Mouse (Mus musculus) MEL (cell line): Measurements from ENCODE around the gene Asns. TPM values are rescaled to one million over a fixed set of nuclear protein-coding genes. Genes with fewer than 3 reads are reported as not detected.

Experiments
- DNase-seq: peaks from one replicate; pipeline ENCODE4 v3.0.0; 2011; ENCODE audit warnings: low read depth, low spot score
- H3K27ac ChIP-seq: 2 replicates; pipeline ENCODE4 v1.5.1; 2012; ENCODE audit warnings: low read depth, mild to moderate bottlenecking, control low read depth, low read length, moderate library complexity; ENCODE audit not compliant: control insufficient read depth
- H3K27me3 ChIP-seq, 2 experiments: fragments of 150-350 bp in 1 of 2; sonication (generic) in 1 of 2; 2 replicates each; pipeline ENCODE4 v1.6.1; 2012; ENCODE audit warnings: low read length in 2 of 2, mild to moderate bottlenecking in 2 of 2, improper control_type of control experiment in 1 of 2, moderate library complexity in 1 of 2; ENCODE audit not compliant: insufficient read depth in 2 of 2, control insufficient read depth in 1 of 2
- H3K36me3 ChIP-seq, 2 experiments: 2 replicates each; pipeline ENCODE4 v1.6.1; 2012 to 2014; ENCODE audit warnings: low read length in 2 of 2, improper control_type of control experiment in 1 of 2, inconsistent platforms in 1 of 2, mild to moderate bottlenecking in 1 of 2; ENCODE audit not compliant: insufficient read depth in 2 of 2, control insufficient read depth in 1 of 2
- H3K4me1 ChIP-seq, 2 experiments: fragments of 150-350 bp in 1 of 2; sonication (generic) in 1 of 2; 2 replicates each; pipeline ENCODE4 v1.6.1; 2012; ENCODE audit warnings: low read length in 2 of 2, improper control_type of control experiment in 1 of 2, mild to moderate bottlenecking in 1 of 2; ENCODE audit not compliant: insufficient read depth in 2 of 2, control insufficient read depth in 1 of 2
- H3K4me3 ChIP-seq, 2 experiments: fragments of 150-350 bp in 1 of 2; sonication (generic) in 1 of 2; 2 replicates each; pipeline ENCODE4 v1.5.1; 2012; ENCODE audit warnings: low read depth in 2 of 2, low read length in 2 of 2, mild to moderate bottlenecking in 2 of 2, moderate library complexity in 2 of 2, control low read depth in 1 of 2, improper control_type of control experiment in 1 of 2; ENCODE audit not compliant: control insufficient read depth in 1 of 2, insufficient read depth in 1 of 2
- H3K79me2 ChIP-seq: 2 replicates; pipeline ENCODE4 v1.6.1; 2012; ENCODE audit warnings: mild to moderate bottlenecking, low read length, moderate library complexity; ENCODE audit not compliant: control insufficient read depth, poor library complexity, insufficient read depth
- H3K9ac ChIP-seq: 2 replicates; pipeline ENCODE4 v1.6.1; 2012; ENCODE audit warnings: low read depth, mild to moderate bottlenecking, control low read depth, low read length, moderate library complexity; ENCODE audit not compliant: control insufficient read depth, poor library complexity, severe bottlenecking
- H3K9me3 ChIP-seq: fragments of 150-350 bp; sonication (generic); replicated peaks from 2 replicates; pipeline ENCODE4 v1.6.1; 2012; ENCODE audit warnings: mild to moderate bottlenecking, low read length, improper control_type of control experiment, moderate library complexity; ENCODE audit not compliant: insufficient read depth
- CHD1 ChIP-seq: IDR thresholded peaks from 2 replicates; pipeline ENCODE4 v1.6.1; 2012; ENCODE audit warnings: low read depth, mild to moderate bottlenecking, inconsistent platforms, low read length, improper control_type of control experiment
- ELF1 ChIP-seq: IDR thresholded peaks from 2 replicates; pipeline ENCODE4 v1.6.1; 2014; ENCODE audit warnings: low read depth, mild to moderate bottlenecking, inconsistent platforms, low read length, improper control_type of control experiment, moderate library complexity
- ETS1 ChIP-seq: IDR thresholded peaks from 2 replicates; pipeline ENCODE4 v1.6.1; 2012; ENCODE audit warnings: low read depth, mild to moderate bottlenecking, inconsistent platforms, low read length, improper control_type of control experiment, moderate library complexity
- MAX ChIP-seq: IDR thresholded peaks from 2 replicates; pipeline ENCODE4 v1.6.1; 2011; ENCODE audit warnings: low read length, improper control_type of control experiment
- MAZ ChIP-seq: IDR thresholded peaks from 2 replicates; pipeline ENCODE4 v1.6.1; 2012; ENCODE audit warnings: low read depth, mild to moderate bottlenecking, inconsistent platforms, low read length, improper control_type of control experiment
- TBP ChIP-seq: IDR thresholded peaks from 2 replicates; pipeline ENCODE4 v1.8.0; 2011; ENCODE audit warnings: low read depth, low read length, improper control_type of control experiment
- USF2 ChIP-seq, 2 experiments: IDR thresholded peaks; 2 replicates each; pipeline ENCODE4 v1.6.1; 2011 to 2012; ENCODE audit warnings: improper control_type of control experiment in 2 of 2, low read length in 2 of 2, borderline replicate concordance in 1 of 2, inconsistent platforms in 1 of 2, low read depth in 1 of 2, mild to moderate bottlenecking in 1 of 2; ENCODE audit not compliant: insufficient read depth in 1 of 2
- ZC3H11A ChIP-seq: IDR thresholded peaks from 2 replicates; pipeline ENCODE4 v1.6.1; 2012; ENCODE audit warnings: low read depth, mild to moderate bottlenecking, inconsistent platforms, low read length, improper control_type of control experiment
- ZNF384 ChIP-seq: IDR thresholded peaks from 2 replicates; pipeline ENCODE4 v1.6.1; 2012; ENCODE audit warnings: low read depth, mild to moderate bottlenecking, inconsistent platforms, low read length, improper control_type of control experiment
- polyA plus RNA-seq, 2 experiments: library from polyadenylated mRNA; stranded (reverse) in 1 of 2; unstranded in 1 of 2; fragments of >175 nt in 1 of 2; fragments of >200 nt in 1 of 2; gene quantifications; 2 replicates each; pipeline versions ENCODE4 v1.2.1 to v1.2.4; 2012; ENCODE audit warnings: low replicate concordance in 2 of 2, low read depth in 1 of 2; ENCODE audit not compliant: insufficient read length in 2 of 2, insufficient read depth in 1 of 2, missing spikeins in 1 of 2
- total RNA-seq: library from RNA; depleted of rRNA; stranded (reverse); fragments of 300-350 nt; gene quantifications from 2 replicates; pipeline ENCODE4 v1.2.3, GENCODE M21; 2012; rRNA removed

Gene Asns
- total and polyA plus RNA-seq, 3 experiments, result 342 to 792 TPM; not detected in 1

DNA sequence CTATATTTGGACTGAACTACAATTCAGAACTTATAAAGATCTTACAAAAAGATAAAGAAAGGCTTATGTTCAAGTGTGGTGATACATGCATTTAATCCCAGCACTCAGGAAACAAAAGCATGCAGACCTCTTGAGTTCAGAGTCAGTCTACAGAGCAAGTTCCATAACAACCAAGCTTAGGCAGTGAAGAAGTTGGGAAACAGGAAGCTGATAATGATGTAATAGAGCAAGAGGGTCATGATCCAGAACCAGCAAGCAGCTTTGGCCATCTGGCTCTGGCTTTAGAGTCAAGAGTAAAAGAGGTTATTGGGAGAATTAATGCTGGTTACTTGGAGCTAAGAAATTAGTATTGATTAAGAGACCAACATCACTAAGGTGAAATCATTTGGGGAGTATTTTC is 44.6 kb downstream of the Asns start:
- no peak for DNase-seq
- no peak overlapping the region for H3K9ac ChIP-seq
- no peaks in the 10 kb centered on the region for H3K79me2 ChIP-seq
- TF ChIP-seq ZC3H11A (no peak), TBP (no peak), ELF1 (no peak), MAX (no peak), CHD1 (no peak), ETS1 (no peak), USF2 (IDR thresholded peaks at IDR 0.05; ENCODE audit: borderline replicate concordance in 1 of 2, insufficient read depth in 1 of 2, low read depth in 1 of 2, low read length in 2 of 2) (no peak), ZNF384 (no peak), MAZ (no peak)
- TF ChIP-seq, all 39 proteins: peak for 0
- H3K4me3 ChIP-seq, result no peak overlapping the region
- no peaks in the 10 kb centered on the region for H3K9me3 ChIP-seq
- H3K4me1 ChIP-seq, result no peaks in the 10 kb centered on the region
- H3K36me3 ChIP-seq, result no peaks in the 10 kb centered on the region
- no peak overlapping the region for H3K27ac ChIP-seq
- H3K27me3 ChIP-seq, result no peaks in the 10 kb centered on the region; a peak in 3 of 4 replicates

Other genes with a start within 250 kb of the Asns start
- not detected in 2 replicates for gene Tac1, start 138.4 kb downstream of the Asns start, total RNA-seq
- not detected for gene Tac1, start 138.4 kb downstream of the Asns start, polyA plus RNA-seq
- gene C1galt1, start 151.6 kb upstream of the Asns start, total RNA-seq, result 14.1 and 14.4 TPM in 2 replicates
- gene C1galt1, start 151.6 kb upstream of the Asns start, polyA plus RNA-seq, result 10 to 100 TPM in 1 of 2 experiments, not detected in 1; 13.2 TPM